Mouse (Mus musculus): ENCODE measurements at regions not wholly inside any gene's neighbourhood (a gene's known extent, or its start where the extent isn't known, plus 50 kb on each side); places are given as distances from the start of the nearest gene placed in this dataset.

DNA sequence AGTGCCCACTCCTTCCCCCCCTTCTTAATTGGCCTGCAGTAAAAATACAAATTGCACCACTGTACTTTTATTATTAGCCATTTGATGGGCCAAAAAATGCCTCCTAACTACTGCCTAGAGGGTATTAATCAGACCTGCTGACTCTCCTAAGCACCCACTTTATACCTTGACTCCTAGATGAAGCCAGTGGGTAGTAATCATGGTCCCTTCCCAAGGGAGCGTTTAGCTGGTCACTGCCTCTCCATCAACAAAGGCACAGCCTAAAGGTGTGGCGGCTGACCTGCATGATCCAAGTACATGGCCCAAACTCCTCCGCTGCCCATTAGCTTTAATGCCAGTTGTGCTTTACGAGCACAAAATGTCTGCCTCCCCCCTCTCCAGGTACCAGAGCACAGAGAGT is 296.9 kb upstream of the Noct start:
- H3K27me3 ChIP-seq (ENCODE audit: insufficient read depth, low read length): no peaks in the 10 kb centered on the region
- H3K9me3 ChIP-seq (ENCODE audit: low read length): no peaks in the 10 kb centered on the region
- 66% methylated on average over 4 of the region's 4 CpGs for WGBS
- no peak overlapping the region for H3K4me3 ChIP-seq (ENCODE audit: low read length)
- H3K9ac ChIP-seq (replicated peaks; ENCODE audit: low read length): no peak overlapping the region
- ATAC-seq (ENCODE audit: low FRiP score, low TSS enrichment): no peak
- no peaks in the 10 kb centered on the region for H3K36me3 ChIP-seq (ENCODE audit: insufficient read depth, low read length)
- no peaks in the 10 kb centered on the region for H3K4me1 ChIP-seq (ENCODE audit: insufficient read depth, low read length)
- no peak overlapping the region for H3K27ac ChIP-seq (ENCODE audit: low read length)
- H3K4me2 ChIP-seq (replicated peaks; ENCODE audit: low read depth, low read length): no peak overlapping the region

DNA sequence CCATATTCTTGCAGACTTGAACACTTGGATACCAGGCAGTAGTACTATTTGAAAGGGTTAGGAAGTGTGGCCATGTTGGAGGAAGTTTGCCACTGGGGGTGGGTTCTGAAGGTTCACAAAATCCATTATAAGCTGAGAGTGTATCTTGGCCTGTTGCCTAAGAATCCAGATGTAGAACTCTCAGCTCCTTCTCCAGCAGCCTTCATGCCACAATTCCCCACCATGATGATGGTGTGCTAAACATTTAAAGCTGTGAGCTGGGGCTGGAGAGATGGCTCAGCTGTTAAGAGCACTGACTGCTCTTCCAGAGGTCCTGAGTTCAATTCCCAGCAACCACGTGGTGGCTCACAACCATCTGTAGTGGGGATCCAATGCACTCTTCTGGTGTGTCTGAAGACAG is 295.2 kb upstream of the Noct start:
- Histone ChIP-seq H3K4me2 (replicated peaks; ENCODE audit: low read depth, low read length) (no peak overlapping the region), H3K36me3 (ENCODE audit: insufficient read depth, low read length) (no peaks in the 10 kb centered on the region), H3K4me1 (ENCODE audit: insufficient read depth, low read length) (no peaks in the 10 kb centered on the region), H3K9me3 (ENCODE audit: low read length) (no peaks in the 10 kb centered on the region), H3K27me3 (ENCODE audit: insufficient read depth, low read length) (no peaks in the 10 kb centered on the region), H3K4me3 (ENCODE audit: low read length) (no peak overlapping the region), H3K9ac (replicated peaks; ENCODE audit: low read length) (no peak overlapping the region), H3K27ac (ENCODE audit: low read length) (no peak overlapping the region)
- ATAC-seq (ENCODE audit: low FRiP score, low TSS enrichment): no peak
- WGBS: 57% methylated on average over 1 of the region's 1 CpGs

DNA sequence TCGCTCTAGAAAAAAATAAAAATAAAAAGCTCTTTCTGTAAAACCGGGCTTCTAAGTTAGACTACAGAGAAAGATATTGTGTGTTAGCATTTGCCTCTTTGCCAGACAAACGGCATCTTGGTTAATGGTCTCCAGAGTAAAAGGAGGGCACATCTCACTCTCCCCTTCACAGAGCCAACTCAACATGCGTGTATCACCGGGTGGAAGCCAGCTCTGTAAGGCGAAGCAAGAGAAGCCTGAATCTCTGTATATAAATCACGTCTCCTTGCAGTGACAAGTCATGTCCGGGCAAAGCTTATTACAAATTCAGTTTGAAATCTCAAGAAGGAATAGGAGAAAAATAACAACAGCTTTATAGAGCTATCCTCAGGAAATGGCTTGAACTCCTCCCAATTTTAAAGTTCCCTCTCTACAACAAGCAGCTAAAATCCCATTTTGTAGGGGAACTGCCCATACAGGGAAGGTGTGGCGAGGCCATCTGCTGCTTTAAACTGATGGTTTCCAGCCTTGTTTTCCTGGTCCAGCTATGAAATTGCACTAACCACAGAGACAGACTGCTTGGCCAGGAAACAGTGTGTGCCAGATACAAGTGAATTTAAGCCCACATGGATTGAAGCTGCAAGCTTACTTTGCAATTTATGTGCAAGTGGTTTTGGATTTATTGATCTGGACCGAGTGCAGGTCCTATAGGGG is 291.7 kb upstream of the Noct start:
- Histone ChIP-seq H3K27me3 (ENCODE audit: insufficient read depth, low read length) (no peaks in the 10 kb centered on the region), H3K9ac (replicated peaks; ENCODE audit: low read length) (no peak overlapping the region), H3K27ac (ENCODE audit: low read length) (no peak overlapping the region), H3K4me2 (replicated peaks; ENCODE audit: low read depth, low read length) (no peak overlapping the region), H3K4me3 (ENCODE audit: low read length) (no peak overlapping the region), H3K36me3 (ENCODE audit: insufficient read depth, low read length) (no peaks in the 10 kb centered on the region), H3K4me1 (ENCODE audit: insufficient read depth, low read length) (no peaks in the 10 kb centered on the region), H3K9me3 (ENCODE audit: low read length) (no peaks in the 10 kb centered on the region)
- WGBS: 53% methylated on average over 10 of the region's 10 CpGs
- ATAC-seq (ENCODE audit: low FRiP score, low TSS enrichment): no peak

DNA sequence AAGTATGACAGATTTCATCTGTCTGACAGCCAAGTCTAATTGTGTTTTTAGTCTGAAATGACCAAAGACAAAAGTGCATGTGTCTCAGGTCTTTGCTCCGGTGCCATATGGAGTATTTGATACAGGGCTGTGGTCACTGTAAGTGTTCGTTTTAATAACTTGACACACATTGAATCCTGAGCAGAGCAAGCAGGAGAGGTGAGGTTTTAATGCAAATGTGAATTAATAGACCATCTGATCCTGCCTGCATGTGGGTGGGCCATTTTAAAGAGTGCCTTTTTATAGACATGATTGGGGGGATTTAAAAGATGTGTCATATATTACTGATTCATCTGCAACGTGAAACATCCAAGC is 291.2 kb upstream of the Noct start:
- Histone ChIP-seq H3K4me2 (replicated peaks; ENCODE audit: low read depth, low read length) (no peak overlapping the region), H3K4me3 (ENCODE audit: low read length) (no peak overlapping the region), H3K27me3 (ENCODE audit: insufficient read depth, low read length) (no peaks in the 10 kb centered on the region), H3K27ac (ENCODE audit: low read length) (no peak overlapping the region), H3K9me3 (ENCODE audit: low read length) (no peaks in the 10 kb centered on the region), H3K9ac (replicated peaks; ENCODE audit: low read length) (no peak overlapping the region), H3K36me3 (ENCODE audit: insufficient read depth, low read length) (no peaks in the 10 kb centered on the region), H3K4me1 (ENCODE audit: insufficient read depth, low read length) (no peaks in the 10 kb centered on the region)
- 45% methylated on average over 3 of the region's 3 CpGs for WGBS
- ATAC-seq (ENCODE audit: low FRiP score, low TSS enrichment): no peak

DNA sequence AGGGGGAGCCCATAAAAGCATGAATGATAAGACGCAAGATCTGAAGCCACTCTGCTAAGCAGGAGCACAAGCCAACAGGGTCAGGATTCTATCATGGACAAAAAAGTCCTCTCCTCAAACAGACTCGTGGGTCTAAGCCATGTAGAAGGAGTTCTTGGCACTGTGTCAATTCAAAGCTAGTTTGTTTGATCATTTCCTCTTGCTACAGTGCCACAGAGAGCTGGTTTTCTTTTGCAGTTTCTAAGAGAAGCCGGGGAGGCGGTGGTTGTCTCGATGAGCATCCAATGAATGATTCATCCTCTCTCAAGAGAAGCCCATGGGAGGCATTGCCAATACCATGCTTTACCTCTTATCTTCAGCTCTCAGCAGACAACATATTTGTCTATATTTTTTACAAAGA is 284.6 kb upstream of the Noct start:
- Histone ChIP-seq H3K27ac (ENCODE audit: low read length) (no peak overlapping the region), H3K27me3 (ENCODE audit: insufficient read depth, low read length) (no peaks in the 10 kb centered on the region), H3K4me1 (ENCODE audit: insufficient read depth, low read length) (no peaks in the 10 kb centered on the region), H3K4me2 (replicated peaks; ENCODE audit: low read depth, low read length) (no peak overlapping the region), H3K9ac (replicated peaks; ENCODE audit: low read length) (no peak overlapping the region), H3K9me3 (ENCODE audit: low read length) (no peaks in the 10 kb centered on the region), H3K36me3 (ENCODE audit: insufficient read depth, low read length) (no peaks in the 10 kb centered on the region), H3K4me3 (ENCODE audit: low read length) (no peak overlapping the region)
- no peak for ATAC-seq (ENCODE audit: low FRiP score, low TSS enrichment)
- WGBS: 64% methylated on average over 5 of the region's 5 CpGs

DNA sequence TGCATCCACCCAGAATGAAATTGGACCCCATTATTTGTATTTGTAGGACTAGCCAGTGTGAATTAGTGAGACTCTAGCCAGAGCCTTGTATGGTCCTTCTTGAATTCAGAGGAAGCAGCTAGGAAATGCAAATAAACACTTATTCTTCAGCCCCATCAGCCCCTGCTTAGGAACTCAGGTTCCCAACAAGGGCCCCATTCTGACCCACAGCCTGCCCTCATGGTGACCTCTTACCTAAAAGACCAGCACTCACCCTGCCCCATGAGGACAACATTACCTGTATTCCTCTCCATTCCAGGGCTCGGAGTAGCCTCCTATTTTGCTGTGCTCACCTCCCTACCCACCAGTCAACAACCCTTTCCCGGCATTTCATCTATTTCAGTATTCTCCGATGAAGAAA is 283.6 kb upstream of the Noct start:
- ATAC-seq (ENCODE audit: low FRiP score, low TSS enrichment): no peak
- WGBS: 70% methylated on average over 3 of the region's 3 CpGs
- H3K9ac ChIP-seq (replicated peaks; ENCODE audit: low read length): no peak overlapping the region
- no peaks in the 10 kb centered on the region for H3K36me3 ChIP-seq (ENCODE audit: insufficient read depth, low read length)
- no peaks in the 10 kb centered on the region for H3K27me3 ChIP-seq (ENCODE audit: insufficient read depth, low read length)
- no peaks in the 10 kb centered on the region for H3K9me3 ChIP-seq (ENCODE audit: low read length)
- H3K4me3 ChIP-seq (ENCODE audit: low read length): no peak overlapping the region
- no peak overlapping the region for H3K4me2 ChIP-seq (replicated peaks; ENCODE audit: low read depth, low read length)
- no peaks in the 10 kb centered on the region for H3K4me1 ChIP-seq (ENCODE audit: insufficient read depth, low read length)
- no peak overlapping the region for H3K27ac ChIP-seq (ENCODE audit: low read length)

DNA sequence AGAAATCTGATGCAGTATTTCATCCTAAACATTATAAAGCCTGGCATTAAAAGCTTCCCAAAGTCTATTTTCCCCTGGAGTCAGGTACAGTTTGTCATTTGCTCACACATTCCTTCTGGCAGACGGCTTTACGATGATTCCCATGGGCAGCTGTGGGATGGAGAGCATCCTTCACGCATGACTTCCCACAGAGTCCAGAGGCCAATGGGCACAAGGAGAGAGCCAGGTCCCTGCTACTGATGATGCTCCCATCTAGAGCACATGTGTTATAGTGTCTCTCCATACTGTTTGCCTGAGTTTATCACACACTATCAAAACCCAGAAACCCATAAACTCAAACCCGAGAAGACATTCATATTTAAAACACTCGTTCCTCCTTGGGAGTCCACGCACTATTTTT is 270.8 kb upstream of the Noct start:
- Histone ChIP-seq H3K4me1 (ENCODE audit: insufficient read depth, low read length) (no peaks in the 10 kb centered on the region), H3K27me3 (ENCODE audit: insufficient read depth, low read length) (no peaks in the 10 kb centered on the region), H3K36me3 (ENCODE audit: insufficient read depth, low read length) (no peaks in the 10 kb centered on the region), H3K4me2 (replicated peaks; ENCODE audit: low read depth, low read length) (no peak overlapping the region), H3K9ac (replicated peaks; ENCODE audit: low read length) (no peak overlapping the region), H3K27ac (ENCODE audit: low read length) (no peak overlapping the region), H3K9me3 (ENCODE audit: low read length) (no peaks in the 10 kb centered on the region), H3K4me3 (ENCODE audit: low read length) (no peak overlapping the region)
- 52% methylated on average over 6 of the region's 6 CpGs for WGBS
- ATAC-seq (ENCODE audit: low FRiP score, low TSS enrichment): peak; percentile 73; the same call in 1 of the 2 replicates

DNA sequence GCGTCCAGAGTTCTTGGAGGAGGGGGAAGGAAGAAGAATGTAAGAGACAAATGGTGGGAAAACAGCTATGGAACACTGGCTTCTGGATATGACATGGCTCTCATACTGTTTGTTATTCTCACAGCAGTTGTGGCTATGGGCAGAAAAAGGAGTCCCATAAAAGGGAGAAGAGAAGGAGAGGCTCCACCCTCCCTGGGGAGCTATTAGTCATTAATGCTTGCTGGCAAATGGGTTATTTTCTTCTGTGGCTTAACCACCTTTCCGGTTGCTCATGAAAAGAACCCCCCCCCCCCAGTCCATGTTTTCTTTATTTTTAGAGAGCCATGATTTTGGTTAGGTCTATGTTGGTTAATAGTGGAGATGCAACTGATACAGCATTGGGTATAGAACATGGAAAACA is 253.9 kb upstream of the Noct start:
- WGBS: 77% methylated on average over 2 of the region's 2 CpGs
- Histone ChIP-seq H3K4me1 (ENCODE audit: insufficient read depth, low read length) (no peaks in the 10 kb centered on the region), H3K9ac (replicated peaks; ENCODE audit: low read length) (no peak overlapping the region), H3K9me3 (ENCODE audit: low read length) (no peaks in the 10 kb centered on the region), H3K36me3 (ENCODE audit: insufficient read depth, low read length) (no peaks in the 10 kb centered on the region), H3K4me2 (replicated peaks; ENCODE audit: low read depth, low read length) (no peak overlapping the region), H3K27ac (ENCODE audit: low read length) (no peak overlapping the region), H3K4me3 (ENCODE audit: low read length) (no peak overlapping the region), H3K27me3 (ENCODE audit: insufficient read depth, low read length) (no peaks in the 10 kb centered on the region)
- ATAC-seq (ENCODE audit: low FRiP score, low TSS enrichment): no peak

DNA sequence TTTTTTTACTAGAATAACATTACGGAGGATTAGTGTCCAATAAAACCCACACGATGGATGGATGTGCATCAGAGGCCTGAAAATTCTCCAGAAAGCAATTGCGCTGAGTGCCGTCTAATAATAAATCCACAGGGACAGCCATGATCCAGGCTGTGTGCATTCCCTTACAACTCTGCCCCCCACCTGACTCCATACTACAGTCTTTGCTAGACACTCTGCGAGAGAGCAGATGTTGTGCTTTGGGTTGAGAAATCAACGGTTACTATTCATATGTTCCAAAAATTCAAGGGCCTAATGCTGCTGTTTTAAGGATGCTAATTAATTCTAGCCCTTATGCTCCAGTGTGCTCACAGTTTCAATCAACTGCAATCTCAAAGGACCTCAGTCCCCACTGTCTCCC is 251.2 kb upstream of the Noct start:
- no peak for ATAC-seq (ENCODE audit: low FRiP score, low TSS enrichment)
- Histone ChIP-seq H3K27me3 (ENCODE audit: insufficient read depth, low read length) (no peaks in the 10 kb centered on the region), H3K4me2 (replicated peaks; ENCODE audit: low read depth, low read length) (no peak overlapping the region), H3K36me3 (ENCODE audit: insufficient read depth, low read length) (no peaks in the 10 kb centered on the region), H3K9ac (replicated peaks; ENCODE audit: low read length) (no peak overlapping the region), H3K9me3 (ENCODE audit: low read length) (no peaks in the 10 kb centered on the region), H3K27ac (ENCODE audit: low read length) (no peak overlapping the region), H3K4me1 (ENCODE audit: insufficient read depth, low read length) (no peaks in the 10 kb centered on the region), H3K4me3 (ENCODE audit: low read length) (no peak overlapping the region)
- 86% methylated on average over 6 of the region's 6 CpGs for WGBS

DNA sequence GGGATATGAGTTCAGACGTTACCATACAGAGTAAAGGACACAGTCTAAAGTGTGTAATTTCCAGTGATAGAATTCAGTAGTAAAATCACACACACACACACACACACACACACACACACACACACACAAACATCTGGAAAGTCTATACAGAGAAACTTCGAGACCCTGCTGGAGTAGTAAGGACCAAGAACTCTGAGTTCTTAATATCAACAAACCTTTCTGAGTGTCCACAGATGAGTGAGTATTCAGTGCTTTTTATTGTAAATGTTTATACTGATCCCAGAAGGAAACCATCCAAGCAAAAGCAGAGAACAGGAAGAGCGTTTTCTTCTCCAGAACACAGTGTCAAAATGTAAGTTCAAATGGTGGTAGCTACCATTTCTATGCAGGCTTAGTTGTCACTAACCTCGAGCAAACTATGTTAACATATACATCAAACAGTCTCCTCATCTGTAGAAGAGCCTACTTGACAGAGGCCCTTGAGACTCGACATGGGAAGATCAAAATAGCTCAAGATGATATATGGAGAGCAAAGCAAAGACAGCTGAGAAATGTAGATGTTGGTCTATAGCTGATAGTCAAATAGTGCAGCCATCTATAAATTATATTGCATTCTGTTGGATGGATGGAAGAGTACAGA is 248.0 kb upstream of the Noct start:
- Histone ChIP-seq H3K27ac (ENCODE audit: low read length) (no peak overlapping the region), H3K9me3 (ENCODE audit: low read length) (no peaks in the 10 kb centered on the region), H3K4me3 (ENCODE audit: low read length) (no peak overlapping the region), H3K27me3 (ENCODE audit: insufficient read depth, low read length) (no peaks in the 10 kb centered on the region), H3K36me3 (ENCODE audit: insufficient read depth, low read length) (no peaks in the 10 kb centered on the region), H3K9ac (replicated peaks; ENCODE audit: low read length) (no peak overlapping the region), H3K4me2 (replicated peaks; ENCODE audit: low read depth, low read length) (no peak overlapping the region), H3K4me1 (ENCODE audit: insufficient read depth, low read length) (no peaks in the 10 kb centered on the region)
- 72% methylated on average over 5 of the region's 5 CpGs for WGBS
- no peak for ATAC-seq (ENCODE audit: low FRiP score, low TSS enrichment)

Measured in kidney, embryonic 16.5 days (tissue).